Comparison of ENCODE assay signal across 8 mouse cellular contexts in the genomic region with DNA sequence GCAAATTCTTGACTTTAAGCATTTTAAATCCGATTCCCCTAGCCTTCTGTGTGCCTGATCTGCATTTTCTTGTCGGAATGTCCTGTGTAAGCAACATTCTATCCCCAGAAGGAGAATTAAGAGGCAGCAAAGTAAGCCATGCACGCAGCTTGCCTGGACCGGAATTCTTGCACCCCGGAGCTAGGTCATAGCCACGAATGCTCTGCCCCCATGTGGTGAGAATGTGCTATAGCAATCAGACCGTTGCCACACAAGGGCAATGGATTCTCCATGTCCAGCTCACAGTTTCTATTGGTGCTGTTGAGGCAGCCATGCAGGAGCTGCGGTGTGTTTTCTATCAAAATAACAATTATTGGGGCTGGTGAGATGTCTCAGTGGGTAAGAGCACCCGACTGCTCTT. TPM values are rescaled to one million over a fixed set of nuclear protein-coding genes. Genes with fewer than 3 reads are reported as not detected.
DNase-seq lines count a peak whose midpoint lies in the region; ATAC-seq and TF ChIP-seq lines count a peak whose summit lies in the region.

No protein-coding gene starts in this region.

- H3K4me1 ChIP-seq in cerebellum, adult 2 months (ENCODE audit: control insufficient read depth, insufficient read depth, low read length): no peaks in the 10 kb centered on the region
- no peaks in the 10 kb centered on the region for H3K4me1 ChIP-seq in forebrain, postnatal 0 days (ENCODE audit: insufficient read depth)
- H3K4me1 ChIP-seq in midbrain, embryonic 13.5 days (replicated peaks): peaks cover 22% of the 10 kb centered on the region
- H3K4me1 ChIP-seq in spleen, adult 2 months (ENCODE audit: control insufficient read depth, insufficient read depth, insufficient read length): no peaks in the 10 kb centered on the region

- no peaks in the 10 kb centered on the region for H3K9me3 ChIP-seq in forebrain, postnatal 0 days (ENCODE audit: low read length)
- H3K9me3 ChIP-seq in midbrain, embryonic 13.5 days: no peaks in the 10 kb centered on the region

- peak; percentile 80 to 91 for DNase-seq in adrenal gland, adult (ENCODE audit: inconsistent age in 2 of 2, low spot score in 1 of 2)
- no peak for DNase-seq in adrenal gland, adult 8-10 months
- peak; percentile 76 to 83 for DNase-seq in cerebellum, adult 2 months
- DNase-seq in forebrain, postnatal 0 days: peak; percentile 85
- peak; percentile 66 to 83 for DNase-seq in left cerebral cortex, postnatal 25 days (ENCODE audit: low spot score in 2 of 2)
- DNase-seq in spleen, adult 2 months (ENCODE audit: low read depth in 1 of 2, low spot score in 2 of 2): peak; percentile 23 to 39

- no peak for TF ChIP-seq POLR2A in cerebellum, adult 2 months (IDR thresholded peaks at IDR 0.05; ENCODE audit: borderline replicate concordance, insufficient read depth, low read length)
- no peak for TF ChIP-seq POLR2A in spleen, adult 2 months (IDR thresholded peaks at IDR 0.05; ENCODE audit: low read depth, low read length)

- H3K36me3 ChIP-seq in forebrain, postnatal 0 days (ENCODE audit: insufficient read depth): no peaks in the 10 kb centered on the region
- no peaks in the 10 kb centered on the region for H3K36me3 ChIP-seq in midbrain, embryonic 13.5 days
- H3K36me3 ChIP-seq in spleen, adult 2 months (ENCODE audit: control insufficient read depth, insufficient read depth, low read length): no peaks in the 10 kb centered on the region

- H3K27me3 ChIP-seq in cerebellum, adult 2 months (ENCODE audit: control insufficient read depth, insufficient read depth, low read length): no peaks in the 10 kb centered on the region
- no peaks in the 10 kb centered on the region for H3K27me3 ChIP-seq in forebrain, postnatal 0 days (ENCODE audit: insufficient read depth, low read length)
- peaks cover 13% of the 10 kb centered on the region for H3K27me3 ChIP-seq in midbrain, embryonic 13.5 days
- no peaks in the 10 kb centered on the region for H3K27me3 ChIP-seq in spleen, adult 2 months (ENCODE audit: control insufficient read depth, insufficient read depth, low read length)

- 9% methylated on average over 9 of the region's 9 CpGs for WGBS in cerebellum, adult 2 months
- 7% methylated on average over 9 of the region's 9 CpGs for WGBS in forebrain, postnatal 0 days
- WGBS in midbrain, embryonic 13.5 days: 6% methylated on average over 9 of the region's 9 CpGs
- WGBS in spleen, adult 2 months: 11% methylated on average over 9 of the region's 9 CpGs

- H3K27ac ChIP-seq in cerebellum, adult 2 months (ENCODE audit: insufficient read depth, low read length): no peak overlapping the region
- no peak overlapping the region for H3K27ac ChIP-seq in forebrain, postnatal 0 days (ENCODE audit: low read depth, low read length)
- no peak overlapping the region for H3K27ac ChIP-seq in midbrain, embryonic 13.5 days
- no peak overlapping the region for H3K27ac ChIP-seq in spleen, adult 2 months (ENCODE audit: insufficient read depth, low read length)

- H3K4me2 ChIP-seq in forebrain, postnatal 0 days (ENCODE audit: low read depth): no peak overlapping the region
- no peak overlapping the region for H3K4me2 ChIP-seq in midbrain, embryonic 13.5 days (replicated peaks)

- intact Hi-C loops in left cerebral cortex, postnatal 25 days (cut with DNase I): no loop called here

- H3K4me3 ChIP-seq in cerebellum, adult 2 months (replicated peaks; ENCODE audit: insufficient read depth, low read depth, low read length): no peak overlapping the region
- no peak overlapping the region for H3K4me3 ChIP-seq in forebrain, postnatal 0 days (ENCODE audit: low read depth, low read length)
- no peak overlapping the region for H3K4me3 ChIP-seq in midbrain, embryonic 13.5 days (replicated peaks)
- H3K4me3 ChIP-seq in spleen, adult 2 months (ENCODE audit: extremely low read depth, insufficient read depth, insufficient read length): no peak overlapping the region

- peak; percentile 65; the same call in 1 of the 2 replicates for ATAC-seq in forebrain, postnatal 0 days
- peak; percentile 60 for ATAC-seq in inflammation-experienced regulatory T-cells, adult 6 months
- ATAC-seq in midbrain, embryonic 13.5 days: 0 out of 2 replicates have a peak, but pooled peaks have one; percentile 35

- peak; percentile 94 for TF ChIP-seq CTCF in cerebellum, adult 2 months (IDR thresholded peaks at IDR 0.05; ENCODE audit: borderline replicate concordance, insufficient read depth, low read depth, low read length)
- TF ChIP-seq CTCF in forebrain, postnatal 0 days (IDR thresholded peaks at IDR 0.05; ENCODE audit: low read depth): peak; percentile 95
- TF ChIP-seq CTCF in spleen, adult 2 months (IDR thresholded peaks at IDR 0.05; ENCODE audit: extremely low read depth, insufficient read depth, insufficient read length, insufficient replicate concordance): peak; percentile 71; the same call in 1 of the 2 replicates

- no peak overlapping the region for H3K9ac ChIP-seq in forebrain, postnatal 0 days
- H3K9ac ChIP-seq in midbrain, embryonic 13.5 days (replicated peaks): no peak overlapping the region

RNA-seq across cellular contexts. Expression of a gene that starts 15.0 kb away (rescaled TPM):
- total RNA-seq in adrenal gland, adult 8-10 months (2022): under 1 TPM in 1 of 4 experiments, not detected in 3; 0.13 TPM
- polyA plus RNA-seq in cerebellum, adult 2 months (2012; rRNA removed): not detected in 2 replicates
- 0.15 TPM in 1 of 2 replicates, not detected in the other for total RNA-seq in forebrain, postnatal 0 days (2014; rRNA removed)
- polyA plus RNA-seq in forebrain, postnatal 0 days (2015; fragmentation: Nextera tagmentation; extraction: Ambion mirVana): not detected in 2 replicates
- polyA plus RNA-seq in inflammation-experienced regulatory T-cells, adult 6 months (2017; shearing (Covaris generic)): not detected
- not detected for total RNA-seq in left cerebral cortex, postnatal 25 days (2021)
- polyA plus RNA-seq in midbrain, embryonic 13.5 days (2015; fragmentation: Nextera tagmentation; extraction: Ambion mirVana): not detected in 2 replicates
- not detected in 2 replicates for polyA plus RNA-seq in spleen, adult 2 months (2012; rRNA removed)

RNA-seq across cellular contexts. Expression of a gene that starts 23.0 kb away (rescaled TPM):
- total RNA-seq in adrenal gland, adult 8-10 months (2022): not detected
- polyA plus RNA-seq in cerebellum, adult 2 months (2012; rRNA removed): 0.08 TPM in 1 of 2 replicates, not detected in the other
- total RNA-seq in forebrain, postnatal 0 days (2014; rRNA removed): not detected in 2 replicates
- not detected in 2 replicates for polyA plus RNA-seq in forebrain, postnatal 0 days (2015; fragmentation: Nextera tagmentation; extraction: Ambion mirVana)
- not detected for polyA plus RNA-seq in inflammation-experienced regulatory T-cells, adult 6 months (2017; shearing (Covaris generic))
- not detected for total RNA-seq in left cerebral cortex, postnatal 25 days (2021)
- polyA plus RNA-seq in midbrain, embryonic 13.5 days (2015; fragmentation: Nextera tagmentation; extraction: Ambion mirVana): 0.12 TPM in 1 of 2 replicates, not detected in the other
- polyA plus RNA-seq in spleen, adult 2 months (2012; rRNA removed): not detected in 2 replicates

RNA-seq across cellular contexts. Expression of a gene that starts 35.2 kb away (rescaled TPM):
- total RNA-seq in adrenal gland, adult 8-10 months (2022): 10 to 100 TPM; 52.1 to 83.0 (median 64.7) TPM
- 32.2 and 35.8 TPM in 2 replicates for polyA plus RNA-seq in cerebellum, adult 2 months (2012; rRNA removed)
- 24.7 and 27.5 TPM in 2 replicates for total RNA-seq in forebrain, postnatal 0 days (2014; rRNA removed)
- polyA plus RNA-seq in forebrain, postnatal 0 days (2015; fragmentation: Nextera tagmentation; extraction: Ambion mirVana): 54.3 and 61.7 TPM in 2 replicates
- 100 to 1,000 TPM; 112 to 149 (median 139) TPM for polyA plus RNA-seq in inflammation-experienced regulatory T-cells, adult 6 months (2017; shearing (Covaris generic))
- 10 to 100 TPM; 17.8 to 20.7 TPM for total RNA-seq in left cerebral cortex, postnatal 25 days (2021)
- polyA plus RNA-seq in midbrain, embryonic 13.5 days (2015; fragmentation: Nextera tagmentation; extraction: Ambion mirVana): 94.2 and 109 TPM in 2 replicates
- polyA plus RNA-seq in spleen, adult 2 months (2012; rRNA removed): 10.8 and 12.0 TPM in 2 replicates

RNA-seq across cellular contexts. Expression of a gene that starts 44.1 kb away (rescaled TPM):
- total RNA-seq in adrenal gland, adult 8-10 months (2022): not detected
- 3.7 and 10.0 TPM in 2 replicates for polyA plus RNA-seq in cerebellum, adult 2 months (2012; rRNA removed)
- total RNA-seq in forebrain, postnatal 0 days (2014; rRNA removed): 1.5 and 3.9 TPM in 2 replicates
- 7.6 and 10.2 TPM in 2 replicates for polyA plus RNA-seq in forebrain, postnatal 0 days (2015; fragmentation: Nextera tagmentation; extraction: Ambion mirVana)
- polyA plus RNA-seq in inflammation-experienced regulatory T-cells, adult 6 months (2017; shearing (Covaris generic)): not detected
- total RNA-seq in left cerebral cortex, postnatal 25 days (2021): 1 to 10 TPM in 1 of 2 experiments, under 1 TPM in 1; 0.69 to 1.7 TPM
- polyA plus RNA-seq in midbrain, embryonic 13.5 days (2015; fragmentation: Nextera tagmentation; extraction: Ambion mirVana): 2.2 and 5.3 TPM in 2 replicates
- not detected in 2 replicates for polyA plus RNA-seq in spleen, adult 2 months (2012; rRNA removed)
